Mouse (Mus musculus) hindbrain, embryonic 14.5 days (tissue): ENCODE measurements around the gene Sesn3. TPM values are rescaled to one million over a fixed set of nuclear protein-coding genes. Genes with fewer than 3 reads are reported as not detected.

Experiments used
- ATAC-seq: fragments of 200-750 bp; cut with Nextera tagmentation; 2 replicates; pipeline ENCODE4 v1.8.0; 2017; ENCODE audit warnings: moderate number of reproducible peaks, mild to moderate bottlenecking, moderate TSS enrichment, moderate library complexity; ENCODE audit not compliant: low FRiP score
- DNase-seq: peaks from one replicate; pipeline ENCODE4 v3.0.0-alpha.2; 2015; ENCODE audit warnings: low spot score
- H3K27ac ChIP-seq: fragments of 300-500 bp; sonication (generic); 2 replicates; pipeline ENCODE4 v1.5.1; 2014; ENCODE audit warnings: mild to moderate bottlenecking, moderate library complexity
- H3K27me3 ChIP-seq: fragments of 300-500 bp; sonication (generic); 2 replicates; pipeline ENCODE4 v1.6.1; 2014; ENCODE audit warnings: mild to moderate bottlenecking, low read length, mixed read lengths; ENCODE audit not compliant: control insufficient read depth, insufficient read depth
- H3K36me3 ChIP-seq: fragments of 300-500 bp; sonication (generic); replicated peaks from 2 replicates; pipeline ENCODE4 v1.6.1; 2014; ENCODE audit not compliant: control insufficient read depth, insufficient read depth
- H3K4me1 ChIP-seq: fragments of 300-500 bp; sonication (generic); replicated peaks from 2 replicates; pipeline ENCODE4 v1.6.1; 2014; ENCODE audit warnings: antibody characterized with exemption, low read length, mixed read lengths; ENCODE audit not compliant: control insufficient read depth, insufficient read depth
- H3K4me2 ChIP-seq: fragments of 300-500 bp; sonication (generic); replicated peaks from 2 replicates; pipeline ENCODE4 v1.6.1; 2014; ENCODE audit warnings: mild to moderate bottlenecking, moderate library complexity
- H3K4me3 ChIP-seq: fragments of 300-500 bp; sonication (generic); replicated peaks from 2 replicates; pipeline ENCODE4 v1.5.1; 2014; ENCODE audit warnings: mild to moderate bottlenecking, low read length
- H3K9ac ChIP-seq: fragments of 300-500 bp; sonication (generic); 2 replicates; pipeline ENCODE4 v1.6.1; 2014
- H3K9me3 ChIP-seq: fragments of 300-500 bp; sonication (generic); 2 replicates; pipeline ENCODE4 v1.6.1; 2016; ENCODE audit warnings: low read length; ENCODE audit not compliant: control insufficient read depth
- WGBS: fragments of 180-500 bp; shearing (Covaris S2); extraction: QIAGEN DNeasy Blood & Tissue Kit; methylation state at CpG from one replicate; pipeline ENCODE4 v1.1.7; 2014; 5-methylcytosine and 5-hydroxymethylcytosine counted together
- polyA plus RNA-seq: library from polyadenylated mRNA; unstranded; fragments of >200 nt; fragmentation: Nextera tagmentation; extraction: Ambion mirVana; gene quantifications from 2 replicates; pipeline ENCODE4 v1.2.1, GENCODE M21; 2014

Gene Sesn3
- polyA plus RNA-seq, 1 experiment from 2014 or later: 26.3 TPM

- no peaks in the 10 kb centered on the region for H3K36me3 ChIP-seq
Measured at GRCm38 (mm10) chr9:14276481-14277287, 1.8 kb downstream of the Sesn3 start.

GRCm38 (mm10) chr9:14277365-14277991, 2.6 kb downstream of the Sesn3 start:
- under 1% methylated on average over 7 of the region's 7 CpGs for WGBS
- Histone ChIP-seq H3K36me3 (no peaks in the 10 kb centered on the region), H3K4me3 (peak overlapping the region; percentile 95), H3K27me3 (no peaks in the 10 kb centered on the region), H3K9ac (peak overlapping the region; percentile 92), H3K27ac (peak overlapping the region; percentile 95), H3K4me1 (peaks cover 22% of the 10 kb centered on the region), H3K9me3 (no peaks in the 10 kb centered on the region), H3K4me2 (peak overlapping the region; percentile 51)
- DNase-seq: peak; percentile 61
- no peak for ATAC-seq

More at GRCm38 (mm10) chr9:14276481-14277287, 1.8 kb downstream of the Sesn3 start:
- peaks cover 22% of the 10 kb centered on the region for H3K4me1 ChIP-seq
- peak; percentile 58 for DNase-seq
- peak overlapping the region; percentile 95 for H3K4me3 ChIP-seq
- H3K9me3 ChIP-seq: no peaks in the 10 kb centered on the region
- H3K4me2 ChIP-seq: peak overlapping the region; percentile 51
- H3K27me3 ChIP-seq: no peaks in the 10 kb centered on the region
- peak overlapping the region; percentile 95 for H3K27ac ChIP-seq
- peak overlapping the region; percentile 92 for H3K9ac ChIP-seq
- ATAC-seq: peak; percentile 55
- under 1% methylated on average over 42 of the region's 61 CpGs for WGBS

GRCm38 (mm10) chr9:14280696-14281095, 5.8 kb downstream of the Sesn3 start:
- H3K27me3 ChIP-seq: no peaks in the 10 kb centered on the region
- no peak overlapping the region for H3K9ac ChIP-seq
- peaks cover 13% of the 10 kb centered on the region for H3K4me1 ChIP-seq
- no peaks in the 10 kb centered on the region for H3K9me3 ChIP-seq
- 86% methylated on average over 1 of the region's 1 CpGs for WGBS
- DNase-seq: no peak
- no peak overlapping the region for H3K27ac ChIP-seq
- H3K4me2 ChIP-seq: no peak overlapping the region
- no peak for ATAC-seq
- H3K36me3 ChIP-seq: no peaks in the 10 kb centered on the region
- no peak overlapping the region for H3K4me3 ChIP-seq

GRCm38 (mm10) chr9:14285036-14285435, 10.2 kb downstream of the Sesn3 start:
- no peak for ATAC-seq
- Histone ChIP-seq H3K27me3 (no peaks in the 10 kb centered on the region), H3K4me3 (no peak overlapping the region)

GRCm38 (mm10) chr9:14287234-14287633, 12.4 kb downstream of the Sesn3 start:
- Histone ChIP-seq H3K36me3 (no peaks in the 10 kb centered on the region), H3K27ac (no peak overlapping the region), H3K9me3 (no peaks in the 10 kb centered on the region), H3K4me1 (0 out of 2 replicates have a peak, but pooled peaks cover 3% of the 10 kb centered on the region), H3K9ac (no peak overlapping the region), H3K27me3 (no peaks in the 10 kb centered on the region), H3K4me2 (no peak overlapping the region), H3K4me3 (no peak overlapping the region)
- ATAC-seq (no peak), DNase-seq (no peak)
- WGBS: 93% methylated on average over 1 of the region's 1 CpGs

More at GRCm38 (mm10) chr9:14285036-14285435, 10.2 kb downstream of the Sesn3 start:
- Histone ChIP-seq H3K27ac (no peak overlapping the region), H3K4me1 (no peaks in the 10 kb centered on the region), H3K36me3 (no peaks in the 10 kb centered on the region), H3K4me2 (no peak overlapping the region), H3K9ac (no peak overlapping the region), H3K9me3 (no peaks in the 10 kb centered on the region)
- 68% methylated on average over 3 of the region's 3 CpGs for WGBS
- DNase-seq: no peak

GRCm38 (mm10) chr9:14288500-14288899, 13.6 kb downstream of the Sesn3 start:
- Histone ChIP-seq H3K9me3 (no peaks in the 10 kb centered on the region), H3K27me3 (no peaks in the 10 kb centered on the region), H3K36me3 (no peaks in the 10 kb centered on the region), H3K4me3 (no peak overlapping the region), H3K4me1 (0 out of 2 replicates have a peak, but pooled peaks cover 3% of the 10 kb centered on the region), H3K4me2 (no peak overlapping the region), H3K9ac (no peak overlapping the region), H3K27ac (no peak overlapping the region)
- ATAC-seq (no peak), DNase-seq (no peak)

- Histone ChIP-seq H3K27ac (no peak overlapping the region), H3K4me2 (no peak overlapping the region), H3K4me1 (0 out of 2 replicates have a peak, but pooled peaks cover 3% of the 10 kb centered on the region), H3K9ac (no peak overlapping the region), H3K36me3 (no peaks in the 10 kb centered on the region), H3K4me3 (no peak overlapping the region), H3K27me3 (no peaks in the 10 kb centered on the region), H3K9me3 (no peaks in the 10 kb centered on the region)
- ATAC-seq: no peak
- DNase-seq: no peak
- WGBS: 100% methylated on average over 1 of the region's 1 CpGs
Measured at GRCm38 (mm10) chr9:14293866-14294265, 19.0 kb downstream of the Sesn3 start.

- ATAC-seq (no peak; the same call in 1 of the 2 replicates), DNase-seq (no peak)
- H3K9me3 ChIP-seq: no peaks in the 10 kb centered on the region
- no peak overlapping the region for H3K4me2 ChIP-seq
- 0 out of 2 replicates have a peak, but pooled peaks cover 10% of the 10 kb centered on the region for H3K4me1 ChIP-seq
- H3K4me3 ChIP-seq: no peak overlapping the region
- H3K9ac ChIP-seq: no peak overlapping the region
- H3K36me3 ChIP-seq: no peaks in the 10 kb centered on the region
- H3K27ac ChIP-seq: no peak overlapping the region
- WGBS: 94% methylated on average over 8 of the region's 8 CpGs
- H3K27me3 ChIP-seq: no peaks in the 10 kb centered on the region
Measured at GRCm38 (mm10) chr9:14295680-14296440, 21.0 kb downstream of the Sesn3 start.

GRCm38 (mm10) chr9:14297204-14297603, 22.3 kb downstream of the Sesn3 start:
- H3K4me1 ChIP-seq: 0 out of 2 replicates have a peak, but pooled peaks cover 7% of the 10 kb centered on the region
- ATAC-seq (no peak), DNase-seq (no peak)
- no peaks in the 10 kb centered on the region for H3K9me3 ChIP-seq
- H3K4me3 ChIP-seq: no peak overlapping the region
- no peak overlapping the region for H3K27ac ChIP-seq
- WGBS: 85% methylated on average over 5 of the region's 5 CpGs
- H3K4me2 ChIP-seq: no peak overlapping the region
- no peaks in the 10 kb centered on the region for H3K27me3 ChIP-seq
- no peaks in the 10 kb centered on the region for H3K36me3 ChIP-seq
- H3K9ac ChIP-seq: no peak overlapping the region
